Mouse (Mus musculus) heart, postnatal 0 days (tissue): ENCODE data around the gene Krt42. TPM values are rescaled to one million over a fixed set of nuclear protein-coding genes. Genes with fewer than 3 reads are reported as not detected.

Source experiments
- ATAC-seq: fragments of 200-750 bp; cut with Nextera tagmentation; 2 replicates; pipeline ENCODE4 v1.8.0; 2017; ENCODE audit warnings: low read depth, moderate number of reproducible peaks, moderate library complexity; ENCODE audit not compliant: insufficient read depth
- DNase-seq: peaks from one replicate; pipeline ENCODE4 v3.0.0-alpha.2; 2016; ENCODE audit warnings: low spot score
- H3K27ac ChIP-seq: fragments of 300-500 bp; sonication (generic); 2 replicates; pipeline ENCODE4 v1.5.1; 2014; ENCODE audit warnings: low read depth, mild to moderate bottlenecking
- H3K27me3 ChIP-seq: fragments of 300-500 bp; sonication (generic); 2 replicates; pipeline ENCODE4 v1.6.1; 2014; ENCODE audit warnings: low read length, mixed read lengths; ENCODE audit not compliant: control insufficient read depth, insufficient read depth
- H3K36me3 ChIP-seq: fragments of 300-500 bp; sonication (generic); replicated peaks from 2 replicates; pipeline ENCODE4 v1.6.1; 2014; ENCODE audit warnings: low read length, mixed read lengths; ENCODE audit not compliant: control insufficient read depth, insufficient read depth
- H3K4me1 ChIP-seq: fragments of 300-500 bp; sonication (generic); 2 replicates; pipeline ENCODE4 v1.6.1; 2014; ENCODE audit warnings: antibody characterized with exemption; ENCODE audit not compliant: control insufficient read depth, insufficient read depth
- H3K4me2 ChIP-seq: fragments of 300-500 bp; sonication (generic); 2 replicates; pipeline ENCODE4 v1.6.1; 2014; ENCODE audit warnings: low read depth, mild to moderate bottlenecking, low read length, moderate library complexity
- H3K4me3 ChIP-seq: fragments of 300-500 bp; sonication (generic); 2 replicates; pipeline ENCODE4 v1.5.1; 2014; ENCODE audit warnings: low read depth, low read length
- H3K9ac ChIP-seq: fragments of 300-500 bp; sonication (generic); replicated peaks from 2 replicates; pipeline ENCODE4 v1.6.1; 2014; ENCODE audit warnings: low read depth, low read length, mixed read lengths
- H3K9me3 ChIP-seq: fragments of 300-500 bp; sonication (generic); replicated peaks from 2 replicates; pipeline ENCODE4 v1.6.1; 2016; ENCODE audit warnings: low read length; ENCODE audit not compliant: control insufficient read depth
- CTCF ChIP-seq: IDR thresholded peaks from 2 replicates; pipeline ENCODE4 v1.5.1; 2016; ENCODE audit warnings: antibody characterized with exemption, control low read depth, low read depth
- EP300 ChIP-seq: IDR thresholded peaks from 2 replicates; pipeline ENCODE4 v1.6.1; 2016; ENCODE audit warnings: antibody characterized with exemption, low read depth
- WGBS: fragments of 180-500 bp; shearing (Covaris S2); extraction: QIAGEN DNeasy Blood & Tissue Kit; methylation state at CpG from one replicate; pipeline ENCODE4 v1.1.7; 2014; 5-methylcytosine and 5-hydroxymethylcytosine counted together
- polyA plus RNA-seq: library from polyadenylated mRNA; unstranded; fragments of >200 nt; fragmentation: Nextera tagmentation; extraction: Ambion mirVana; gene quantifications from 2 replicates; pipeline ENCODE4 v1.2.1, GENCODE M21; 2015
- total RNA-seq: library from RNA; depleted of rRNA; stranded (reverse); fragments of >200 nt; gene quantifications from 2 replicates; pipeline ENCODE4 v1.2.3, GENCODE M21; 2014; ENCODE audit warnings: low replicate concordance; rRNA removed

Gene Krt42
- total RNA-seq (not detected in 2 replicates), polyA plus RNA-seq (not detected in 2 replicates)

DNA sequence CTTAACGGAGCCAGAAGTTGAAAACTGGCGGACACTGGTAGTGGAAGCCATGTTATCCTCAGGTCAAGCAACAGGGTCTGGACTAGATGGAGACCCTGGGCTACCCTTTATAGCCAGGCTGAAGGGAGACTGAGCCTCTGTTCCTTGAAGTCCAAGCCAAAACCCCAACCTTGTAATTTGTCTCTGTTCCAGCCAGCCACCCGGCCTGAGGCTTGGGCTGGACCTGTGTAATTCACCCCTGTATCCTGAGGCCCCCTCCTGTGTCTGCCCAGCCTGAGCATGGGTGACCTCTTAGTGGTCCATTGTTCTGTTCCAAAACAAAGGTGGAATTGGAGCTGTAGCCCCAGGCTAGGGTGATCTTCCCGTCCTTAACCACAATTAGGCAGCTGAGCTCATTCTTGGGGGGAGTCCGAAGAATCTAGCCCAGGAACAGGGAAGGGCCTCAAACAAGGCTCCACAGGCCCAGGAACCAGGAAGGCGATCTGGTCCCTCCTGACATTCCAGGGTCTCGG lies at the start of gene Krt42:
Krt42 (minus strand) TSS at position 51 of the 512 bp plus-strand sequence.
- Histone ChIP-seq H3K36me3 (no peaks in the 10 kb centered on the region), H3K27ac (no peak within 1 kb of the TSS), H3K4me3 (no peak within 1 kb of the TSS), H3K27me3 (no peaks in the 10 kb centered on the region), H3K9me3 (no peaks in the 10 kb centered on the region), H3K4me1 (no peaks in the 10 kb centered on the region), H3K9ac (no peak within 1 kb of the TSS), H3K4me2 (no peak within 1 kb of the TSS)
- 80% methylated on average over 7 of the region's 7 CpGs for WGBS
- no peak for TF ChIP-seq CTCF
- no peak for TF ChIP-seq EP300
- ATAC-seq (no peak), DNase-seq (no peak)

DNA sequence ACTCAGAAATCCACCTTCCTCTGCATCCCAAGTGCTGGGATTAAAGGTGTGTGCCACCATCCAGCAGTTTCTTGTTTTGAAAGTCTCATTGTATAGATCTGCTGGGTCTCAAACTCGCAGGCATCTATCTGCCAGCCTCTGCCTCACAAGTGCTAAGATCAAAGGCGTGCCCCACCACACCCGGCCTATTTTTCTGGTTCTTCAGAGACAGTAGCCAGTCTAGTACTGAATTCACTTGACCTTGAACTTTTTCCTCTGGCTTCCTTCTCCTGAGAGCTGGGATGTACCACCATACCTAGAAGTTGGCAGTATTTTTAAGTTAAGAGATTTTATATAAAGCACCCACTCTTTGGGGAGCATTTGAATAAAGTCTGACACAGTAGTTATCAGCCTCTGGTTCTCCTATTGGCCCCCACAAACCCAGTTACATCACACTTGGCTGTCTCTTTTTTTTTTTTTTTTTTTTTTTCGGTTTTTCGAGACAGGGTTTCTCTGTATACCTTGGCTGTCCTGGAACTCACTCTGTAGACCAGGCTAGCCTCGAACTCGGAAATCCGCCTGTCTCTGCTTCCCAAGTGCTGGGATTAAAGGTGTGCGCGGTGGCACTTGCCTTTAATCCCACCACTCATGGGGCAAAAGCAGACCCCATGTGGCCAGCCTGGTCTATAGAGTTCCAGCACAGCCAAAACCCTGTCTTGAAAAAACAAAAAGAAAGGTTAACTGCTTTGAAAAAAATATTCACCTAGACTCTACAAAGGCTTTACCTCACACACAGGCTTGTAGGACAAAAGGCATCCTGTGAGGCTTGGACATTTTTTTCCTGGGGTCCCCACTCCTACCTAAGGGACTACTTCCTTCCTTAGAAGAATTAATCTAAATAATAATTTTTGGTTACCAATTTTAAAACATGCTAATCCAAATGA lies 49.1 kb upstream of the Krt42 start:
- peaks cover 23% of the 10 kb centered on the region for H3K36me3 ChIP-seq
- DNase-seq, result no peak
- WGBS, result 87% methylated on average over 10 of the region's 10 CpGs
- peak overlapping the region; percentile 54 for H3K4me2 ChIP-seq
- no peaks in the 10 kb centered on the region for H3K9me3 ChIP-seq
- H3K27ac ChIP-seq, result peak overlapping the region; percentile 13; the same call in 1 of the 2 replicates
- H3K9ac ChIP-seq, result no peak overlapping the region
- no peaks in the 10 kb centered on the region; the same call in 1 of the 2 replicates for H3K4me1 ChIP-seq
- H3K4me3 ChIP-seq, result peak overlapping the region; percentile 30
- TF ChIP-seq EP300 (no peak), CTCF (no peak)
- no peaks in the 10 kb centered on the region for H3K27me3 ChIP-seq
- ATAC-seq, result no peak

DNA sequence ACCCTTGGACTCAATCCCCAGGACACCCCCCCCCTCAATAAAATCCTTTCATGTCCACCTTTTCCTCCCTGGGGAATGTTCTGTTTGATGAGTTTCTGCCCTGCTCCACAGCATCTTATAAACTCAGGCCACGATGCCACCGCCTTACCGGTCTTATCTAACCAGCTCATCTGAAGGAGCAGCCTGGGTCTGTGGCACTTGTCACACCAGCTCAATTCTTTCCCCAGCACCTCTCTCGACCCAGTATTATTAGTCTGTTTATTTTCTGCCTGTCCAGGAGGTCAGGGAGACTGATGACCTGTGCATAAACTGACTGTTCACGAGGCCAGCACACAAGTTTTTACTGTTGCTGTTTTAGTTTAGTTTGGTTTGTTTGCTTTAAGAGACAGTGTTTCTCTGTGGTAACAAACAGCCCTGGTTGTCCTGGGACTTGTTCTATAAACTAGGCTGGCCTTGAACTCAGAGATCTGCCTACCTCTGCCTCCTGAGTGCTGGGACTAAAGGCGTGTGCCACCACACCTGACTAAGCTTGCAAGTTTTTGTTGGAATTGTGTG lies 48.2 kb upstream of the Krt42 start:
- DNase-seq (no peak), ATAC-seq (no peak)
- H3K9ac ChIP-seq, result no peak overlapping the region
- no peak overlapping the region for H3K27ac ChIP-seq
- no peak overlapping the region for H3K4me3 ChIP-seq
- TF ChIP-seq CTCF, result no peak
- no peak for TF ChIP-seq EP300
- no peaks in the 10 kb centered on the region; the same call in 1 of the 2 replicates for H3K4me1 ChIP-seq
- peaks cover 22% of the 10 kb centered on the region for H3K36me3 ChIP-seq
- H3K9me3 ChIP-seq, result no peaks in the 10 kb centered on the region
- H3K4me2 ChIP-seq, result no peak overlapping the region
- 67% methylated on average over 6 of the region's 6 CpGs for WGBS
- H3K27me3 ChIP-seq, result no peaks in the 10 kb centered on the region

DNA sequence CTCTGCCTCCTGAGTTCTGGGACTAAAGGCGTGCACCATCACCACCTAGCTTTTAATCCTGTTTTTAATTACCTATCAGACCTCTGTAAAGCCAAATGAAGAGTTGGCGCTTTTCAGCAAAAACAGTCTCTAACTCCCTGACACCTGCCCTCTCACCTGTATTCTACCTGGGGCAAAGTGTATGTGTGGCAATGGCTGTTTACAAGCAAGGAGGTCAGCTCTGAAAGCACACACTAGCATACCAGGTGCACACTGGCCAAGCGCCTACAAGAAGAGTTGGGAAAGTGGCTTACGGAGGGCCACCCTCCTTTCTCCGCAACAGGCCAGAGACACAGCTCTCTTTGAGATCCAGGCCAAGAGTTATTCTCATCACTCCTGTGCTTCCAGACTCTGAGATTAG lies 45.8 kb upstream of the Krt42 start:
- H3K36me3 ChIP-seq, result no peaks in the 10 kb centered on the region
- no peak for DNase-seq
- H3K4me3 ChIP-seq, result no peak overlapping the region
- no peak overlapping the region for H3K9ac ChIP-seq
- no peaks in the 10 kb centered on the region for H3K9me3 ChIP-seq
- H3K4me2 ChIP-seq, result no peak overlapping the region
- no peaks in the 10 kb centered on the region for H3K27me3 ChIP-seq
- no peak for TF ChIP-seq EP300
- TF ChIP-seq CTCF, result no peak
- H3K27ac ChIP-seq, result no peak overlapping the region
- 79% methylated on average over 5 of the region's 5 CpGs for WGBS
- H3K4me1 ChIP-seq, result peaks cover 6% of the 10 kb centered on the region; the same call in 1 of the 2 replicates
- no peak for ATAC-seq

DNA sequence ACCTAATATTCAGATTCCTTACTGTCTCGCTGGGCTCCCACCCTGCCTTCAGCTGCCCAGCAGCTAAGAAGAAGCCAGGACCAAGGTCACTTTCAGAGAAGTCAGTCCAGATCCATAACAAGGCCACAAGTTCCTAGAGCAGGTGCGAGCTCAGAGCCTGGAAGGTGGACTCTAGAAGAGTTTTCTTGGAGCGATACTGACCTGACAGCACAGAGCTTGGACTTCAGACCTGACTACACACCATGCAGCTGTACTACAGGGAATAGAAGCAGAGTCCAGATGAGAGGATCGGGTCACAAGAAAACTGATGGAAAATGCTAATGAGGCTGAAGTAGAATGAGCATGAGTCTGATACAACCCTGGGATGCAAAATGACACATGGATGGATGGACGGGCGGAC lies 43.8 kb upstream of the Krt42 start:
- H3K36me3 ChIP-seq, result no peaks in the 10 kb centered on the region
- peaks cover 6% of the 10 kb centered on the region; the same call in 1 of the 2 replicates for H3K4me1 ChIP-seq
- no peak overlapping the region for H3K27ac ChIP-seq
- TF ChIP-seq EP300 (no peak), CTCF (no peak)
- 86% methylated on average over 6 of the region's 6 CpGs for WGBS
- no peak overlapping the region for H3K4me2 ChIP-seq
- no peak overlapping the region for H3K4me3 ChIP-seq
- no peak for ATAC-seq
- no peaks in the 10 kb centered on the region for H3K9me3 ChIP-seq
- DNase-seq, result no peak
- H3K27me3 ChIP-seq, result no peaks in the 10 kb centered on the region
- H3K9ac ChIP-seq, result no peak overlapping the region
